Mouse (Mus musculus) cerebellum, postnatal 10 days (tissue): ENCODE results near the gene Ptgir.

ENCODE experiments used
- DNase-seq, 2 experiments: peaks; one replicate each; pipeline ENCODE4 v3.0.0; 2021; ENCODE audit warnings: mixed read lengths in 2 of 2

Ptgir gene

GRCm38 (mm10) chr7:16892352-16892730 is 13.9 kb upstream of the Ptgir start:
- no peak for DNase-seq

GRCm38 (mm10) chr7:16893612-16894011 is 12.7 kb upstream of the Ptgir start:
- DNase-seq, result no peak

GRCm38 (mm10) chr7:16894279-16894678 is 12.0 kb upstream of the Ptgir start:
- DNase-seq, result peak in 1 of 2 experiments; percentile 33

GRCm38 (mm10) chr7:16895000-16895399 is 11.3 kb upstream of the Ptgir start:
- DNase-seq, result peak; percentile 92

- no peak for DNase-seq
Observed at GRCm38 (mm10) chr7:16895511-16895910, 10.8 kb upstream of the Ptgir start.

GRCm38 (mm10) chr7:16900526-16900925 is 5.8 kb upstream of the Ptgir start:
- peak in 1 of 2 experiments; percentile 29 for DNase-seq

- no peak for DNase-seq
Observed at GRCm38 (mm10) chr7:16903439-16903955, 2.8 kb upstream of the Ptgir start.

- no peak for DNase-seq
Observed at GRCm38 (mm10) chr7:16904120-16904675, 2.1 kb upstream of the Ptgir start.

GRCm38 (mm10) chr7:16905491-16906021 is 734 bp upstream of the Ptgir start:
- DNase-seq, result no peak

- DNase-seq, result no peak
Observed at GRCm38 (mm10) chr7:16906889-16907559, 734 bp downstream of the Ptgir start.

- no peak for DNase-seq
Observed at GRCm38 (mm10) chr7:16907842-16908241, 1.6 kb downstream of the Ptgir start.

GRCm38 (mm10) chr7:16908367-16908766 is 2.1 kb downstream of the Ptgir start:
- no peak for DNase-seq

- no peak for DNase-seq
Observed at GRCm38 (mm10) chr7:16908859-16909258, 2.6 kb downstream of the Ptgir start.

- no peak for DNase-seq
Observed at GRCm38 (mm10) chr7:16909909-16910308, 3.6 kb downstream of the Ptgir start.

- DNase-seq, result no peak
Observed at GRCm38 (mm10) chr7:16911904-16912303, 5.6 kb downstream of the Ptgir start.

- DNase-seq, result no peak
Observed at GRCm38 (mm10) chr7:16912360-16912759, 6.1 kb downstream of the Ptgir start.

- peak; percentile 90 to 92 for DNase-seq
Observed at GRCm38 (mm10) chr7:16913806-16914452, 7.6 kb downstream of the Ptgir start.

- no peak for DNase-seq
Observed at GRCm38 (mm10) chr7:16914453-16915343, 8.4 kb downstream of the Ptgir start.

GRCm38 (mm10) chr7:16915461-16916340 is 9.4 kb downstream of the Ptgir start:
- peak; percentile 51 to 56 for DNase-seq

- peak; percentile 70 to 74 for DNase-seq
Observed at GRCm38 (mm10) chr7:16916342-16917265, 10.3 kb downstream of the Ptgir start.
